Mouse (Mus musculus) heart, postnatal 0 days (tissue): ENCODE results near the gene Rbms1.

Experiments
- CTCF ChIP-seq: IDR thresholded peaks from 2 replicates; pipeline ENCODE4 v1.5.1; 2016; ENCODE audit warnings: antibody characterized with exemption, control low read depth, low read depth
- EP300 ChIP-seq: IDR thresholded peaks from 2 replicates; pipeline ENCODE4 v1.6.1; 2016; ENCODE audit warnings: antibody characterized with exemption, low read depth

- TF ChIP-seq CTCF = no peak
- no peak for TF ChIP-seq EP300
Observed at GRCm38 (mm10) chr2:60755101-60755500, 207.9 kb downstream of the Rbms1 start.
